Mouse (Mus musculus): ENCODE measurements around the gene Hoxa9.

The Hoxa9 gene

DNA sequence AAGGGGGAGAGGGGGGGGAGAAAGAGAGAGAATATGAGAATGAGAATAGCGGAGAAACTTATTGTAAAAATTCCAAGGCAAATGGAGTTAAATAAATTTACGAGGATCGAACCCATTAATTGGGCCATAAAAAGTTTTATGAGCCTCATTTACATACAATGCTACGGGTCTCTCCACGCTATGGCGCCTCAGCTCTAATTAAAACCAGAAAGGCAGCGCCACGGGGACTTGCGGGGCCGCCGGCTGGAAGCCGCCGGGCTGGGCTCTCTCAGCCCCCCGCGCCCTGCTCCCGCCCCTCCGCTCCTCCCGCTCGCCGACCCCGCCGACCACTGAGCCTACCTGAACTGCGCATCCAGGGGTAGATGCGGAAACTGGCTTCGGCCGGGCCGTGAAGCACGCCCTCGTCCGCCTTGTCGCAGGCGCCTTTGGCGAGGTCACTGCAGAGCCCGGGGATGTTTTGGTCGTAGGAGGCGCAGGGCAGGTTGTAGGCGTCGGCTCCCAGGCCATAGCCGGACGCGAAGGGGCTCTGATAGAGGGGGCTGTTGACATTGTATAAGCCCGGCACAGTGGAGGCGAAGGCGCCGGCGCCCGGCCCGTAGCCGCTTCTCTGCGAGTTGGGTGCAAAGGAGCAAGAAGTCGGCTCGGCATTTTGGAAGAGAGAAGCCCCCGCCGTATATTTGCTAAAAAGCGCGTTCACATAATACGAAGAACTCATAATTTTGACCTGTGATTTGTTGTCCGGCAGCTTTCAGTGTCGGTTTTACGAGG is 14.0 kb downstream of the Hoxa9 start:
- DNase-seq (ENCODE audit: low spot score in 2 of 2), result no peak

GRCm38 (mm10) chr6:52215771-52216535 is 14.9 kb downstream of the Hoxa9 start:
- no peak for DNase-seq (ENCODE audit: low spot score in 2 of 2)

DNA sequence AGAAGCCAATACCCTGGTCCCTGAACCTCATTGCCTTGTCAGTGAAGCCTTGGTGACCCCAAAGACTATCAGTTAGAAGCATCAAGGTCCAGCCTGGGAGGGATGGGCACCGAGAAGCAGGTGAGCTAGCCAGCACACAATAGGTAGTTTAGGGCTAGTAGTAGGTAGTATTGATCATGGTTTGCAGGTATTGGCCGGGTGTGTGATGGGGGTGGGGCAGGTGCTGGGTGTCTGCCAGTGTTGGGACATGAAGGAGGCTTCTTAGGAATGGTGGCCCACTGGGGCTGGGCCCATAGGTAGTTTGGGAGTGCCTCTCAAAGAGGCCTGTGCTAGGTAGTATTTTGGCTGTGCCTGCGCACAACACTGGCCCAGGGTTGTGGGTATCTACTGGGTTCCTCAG is 15.8 kb downstream of the Hoxa9 start:
- DNase-seq (ENCODE audit: low spot score in 2 of 2), result no peak

DNA sequence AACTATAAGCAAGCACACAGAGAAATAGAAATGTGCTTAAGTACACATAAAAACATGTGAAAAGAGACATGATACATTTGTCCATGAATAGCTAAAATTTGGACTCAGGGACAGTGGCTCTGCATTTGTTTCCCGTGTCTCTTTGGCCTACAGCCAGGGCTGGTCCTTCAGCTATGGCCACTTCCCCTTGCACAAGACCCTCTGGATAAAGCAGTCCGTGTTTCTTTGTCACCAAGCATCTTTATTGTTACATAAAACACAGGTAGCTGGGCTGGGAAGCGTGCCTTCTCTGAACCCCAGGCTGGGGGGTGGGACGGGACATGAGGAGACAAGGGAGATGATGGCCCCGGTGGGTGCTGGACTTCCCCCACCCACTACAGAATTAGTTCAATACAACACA is 16.6 kb downstream of the Hoxa9 start:
- no peak for DNase-seq (ENCODE audit: low spot score in 2 of 2)

- no peak for DNase-seq (ENCODE audit: low spot score in 2 of 2)
These were observed 17.5 kb downstream of the Hoxa9 start, which contains the start of the genes Hoxa3 and Gm28308 for GRCm38 (mm10) chr6:52213119-52213986. TSS of gene Hoxa3 (minus strand) at chr6:52213336. TSS of gene Gm28308 (minus strand) at chr6:52213339.

GRCm38 (mm10) chr6:52212556-52213118 is 18.3 kb downstream of the Hoxa9 start:
- DNase-seq (ENCODE audit: low spot score in 2 of 2), result no peak

GRCm38 (mm10) chr6:52211961-52212360 is 18.9 kb downstream of the Hoxa9 start:
- DNase-seq (ENCODE audit: low spot score in 2 of 2), result no peak

- DNase-seq (ENCODE audit: low spot score in 2 of 2), result peak in 1 of 2 experiments; percentile 75
These were observed 19.5 kb downstream of the Hoxa9 start for GRCm38 (mm10) chr6:52211170-52211935.

- no peak for DNase-seq (ENCODE audit: low spot score in 2 of 2)
These were observed 21.2 kb downstream of the Hoxa9 start for GRCm38 (mm10) chr6:52209685-52210046.

DNA sequence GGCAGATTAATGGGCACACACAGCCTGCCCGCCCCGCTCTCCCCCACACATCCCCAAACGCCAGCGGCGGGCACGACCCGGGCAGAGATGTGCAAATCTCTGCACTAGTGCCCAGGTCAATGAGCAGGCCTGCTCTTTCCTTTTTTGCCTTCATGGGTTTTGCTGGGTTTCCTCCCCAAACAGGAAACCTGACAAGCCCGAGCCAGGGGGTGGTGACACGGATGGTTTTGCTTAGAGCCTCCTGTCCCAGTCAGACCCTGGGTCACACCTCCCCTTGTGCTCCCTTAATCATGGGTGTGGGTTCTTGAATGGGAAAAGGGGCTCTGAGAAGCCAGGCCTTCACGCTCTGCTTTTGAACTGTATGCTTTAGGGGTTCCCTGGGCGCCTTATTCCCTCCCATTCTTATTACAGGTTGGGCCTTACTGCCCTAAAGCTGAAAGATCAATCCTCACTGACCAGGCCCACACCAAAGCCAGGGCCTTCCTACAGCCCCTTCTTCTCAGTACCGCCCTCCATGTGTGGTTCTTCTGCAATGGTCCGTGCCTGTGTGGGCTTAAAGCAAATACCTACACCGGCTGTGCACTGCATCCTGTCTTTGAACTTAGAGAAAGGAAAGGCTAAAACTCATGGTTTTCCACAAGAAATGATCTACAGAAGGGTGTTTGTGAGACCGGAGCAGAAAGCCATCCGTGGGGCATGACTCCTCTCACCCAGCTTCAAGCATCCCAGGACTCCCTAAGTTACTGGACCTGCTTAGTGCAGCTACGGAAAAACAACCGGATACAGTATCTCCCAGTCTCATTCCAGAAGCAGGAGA is 21.8 kb downstream of the Hoxa9 start:
- DNase-seq (ENCODE audit: low spot score in 2 of 2), result no peak

- no peak for DNase-seq (ENCODE audit: low spot score in 2 of 2)
These were observed 22.6 kb downstream of the Hoxa9 start, which contains the start of gene Hoxa6 for GRCm38 (mm10) chr6:52208072-52208867. TSS of gene Hoxa6 (minus strand) at chr6:52208722.

GRCm38 (mm10) chr6:52207684-52207976 is 23.3 kb downstream of the Hoxa9 start:
- DNase-seq (ENCODE audit: low spot score in 2 of 2), result no peak

DNA sequence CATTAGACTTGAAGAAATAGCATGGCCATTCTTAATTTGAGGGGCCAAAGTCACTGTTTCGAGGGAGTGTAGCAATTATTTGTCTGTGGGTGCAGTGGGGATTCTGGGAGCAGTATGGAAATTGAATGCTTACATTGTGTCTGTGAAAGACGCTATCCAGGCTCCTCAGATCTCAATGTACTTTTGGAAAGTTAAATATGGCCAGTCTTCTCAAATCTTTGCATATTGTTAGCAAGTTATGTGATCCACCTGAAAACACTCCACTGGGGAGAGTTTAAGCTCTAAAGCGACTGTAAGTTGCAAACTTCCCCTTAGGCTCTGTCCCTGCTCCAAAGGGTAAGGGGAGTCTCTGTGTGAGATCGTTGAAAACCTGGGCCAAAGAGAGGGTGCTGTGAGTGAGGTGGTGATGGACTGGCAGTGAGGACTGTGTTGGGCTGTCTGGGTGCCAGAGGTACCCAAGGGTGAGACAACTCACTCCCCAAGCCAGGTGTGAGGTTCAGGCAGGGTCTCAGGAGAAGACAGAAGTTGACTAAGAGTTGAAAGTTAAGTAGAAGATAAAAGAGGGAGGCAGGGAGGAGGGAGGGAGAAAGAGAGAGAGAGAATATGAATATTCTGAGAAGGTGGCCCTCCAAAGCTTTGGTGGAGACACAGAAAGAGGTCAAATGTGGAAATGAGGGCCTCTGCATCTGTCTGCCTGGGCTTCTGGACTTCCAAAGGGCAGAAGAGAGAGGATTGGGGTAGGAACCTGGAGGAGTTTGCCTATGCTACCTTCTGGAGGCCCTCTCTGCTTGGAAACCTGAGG is 23.8 kb downstream of the Hoxa9 start:
- DNase-seq (ENCODE audit: low spot score in 2 of 2), result no peak

DNA sequence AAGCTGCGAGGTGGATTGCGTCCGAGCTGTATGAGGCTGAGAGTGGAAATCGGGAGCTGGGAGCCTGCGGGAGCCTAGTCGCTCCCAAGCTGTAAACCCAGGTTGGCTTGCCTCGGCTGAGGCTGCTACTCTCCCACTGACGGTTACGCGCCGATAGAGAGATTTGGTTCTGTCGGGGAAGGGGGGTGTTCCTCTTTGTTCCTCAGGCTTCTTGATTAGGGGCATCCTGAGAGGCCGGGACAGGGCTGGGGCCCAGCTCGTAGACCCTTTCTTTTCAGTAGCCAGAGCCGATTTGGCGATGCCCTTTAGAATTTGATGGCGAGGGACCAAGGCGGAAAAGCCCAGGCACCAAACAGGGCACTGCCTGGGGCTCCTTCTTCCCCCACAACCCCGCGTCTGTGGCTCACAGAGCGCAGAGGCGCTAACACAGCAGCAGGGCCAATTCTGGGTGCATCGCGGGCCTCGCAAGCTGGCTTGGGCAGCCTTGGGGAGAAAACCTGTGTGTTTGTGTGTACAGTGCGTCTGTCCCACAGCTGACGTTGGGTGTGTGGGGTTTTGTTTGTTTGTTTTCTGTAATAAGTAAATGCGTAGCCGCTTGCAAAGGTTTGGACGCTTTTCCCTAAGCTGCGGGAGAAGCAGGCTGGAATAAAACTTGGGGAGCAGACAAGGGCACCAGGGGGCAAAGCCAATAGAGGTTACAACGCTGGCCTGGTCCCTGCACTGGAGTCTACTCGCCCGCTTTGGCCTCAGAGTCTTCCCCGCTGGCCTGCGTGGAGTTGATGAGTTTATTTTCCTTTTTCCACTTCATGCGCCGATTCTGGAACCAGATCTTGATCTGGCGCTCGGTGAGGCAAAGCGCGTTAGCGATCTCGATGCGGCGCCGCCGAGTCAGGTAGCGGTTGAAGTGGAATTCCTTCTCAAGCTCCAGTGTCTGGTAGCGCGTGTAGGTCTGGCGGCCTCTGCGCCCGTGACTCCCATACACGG is 25.0 kb downstream of the Hoxa9 start:
- no peak for DNase-seq (ENCODE audit: low spot score in 2 of 2)

- DNase-seq (ENCODE audit: low spot score in 2 of 2), result no peak
These were observed 25.7 kb downstream of the Hoxa9 start for GRCm38 (mm10) chr6:52205221-52205620.

- peak in 1 of 2 experiments; percentile 67 for DNase-seq (ENCODE audit: low spot score in 2 of 2)
These were observed 26.7 kb downstream of the Hoxa9 start, which contains the start of gene Hoxa5 for GRCm38 (mm10) chr6:52204050-52204752. TSS of gene Hoxa5 (minus strand) at chr6:52204587.
